Comparison of ENCODE assay signal across 8 mouse cellular contexts in genomic region chr6:122742228-122742899, GRCm38 (mm10). TPM values are rescaled to one million over a fixed set of nuclear protein-coding genes. Genes with fewer than 3 reads are reported as not detected.
DNase-seq lines count a peak whose midpoint lies in the region; ATAC-seq lines count a peak whose summit lies in the region.

No protein-coding gene starts in this region.

- H3K27ac ChIP-seq in embryonic facial prominence, embryonic 11.5 days (replicated peaks; ENCODE audit: low read depth, low read length): no peak overlapping the region
- peak overlapping the region; percentile 67; the same call in 1 of the 2 replicates for H3K27ac ChIP-seq in hindbrain, embryonic 10.5 days

- H3K36me3 ChIP-seq in embryonic facial prominence, embryonic 11.5 days (replicated peaks; ENCODE audit: control insufficient read depth, insufficient read depth, low read depth, low read length): no peaks in the 10 kb centered on the region
- peaks cover under 1% of the 10 kb centered on the region; the same call in 1 of the 2 replicates for H3K36me3 ChIP-seq in hindbrain, embryonic 10.5 days

- peaks cover 21% of the 10 kb centered on the region for H3K27me3 ChIP-seq in embryonic facial prominence, embryonic 11.5 days (ENCODE audit: control insufficient read depth, insufficient read depth, low read length)
- H3K27me3 ChIP-seq in hindbrain, embryonic 10.5 days (ENCODE audit: insufficient read depth, poor library complexity, severe bottlenecking): peaks cover 51% of the 10 kb centered on the region

- under 1% methylated on average over 23 of the region's 23 CpGs for WGBS in embryonic facial prominence, embryonic 11.5 days
- WGBS in hindbrain, embryonic 10.5 days: 1% methylated on average over 23 of the region's 23 CpGs

- peak overlapping the region; percentile 28 for H3K9ac ChIP-seq in embryonic facial prominence, embryonic 11.5 days (replicated peaks; ENCODE audit: low read length)

- H3K4me3 ChIP-seq in embryonic facial prominence, embryonic 11.5 days (ENCODE audit: low read depth, low read length): peak overlapping the region; percentile 47
- peak overlapping the region; percentile 60 for H3K4me3 ChIP-seq in hindbrain, embryonic 10.5 days

- ATAC-seq in CD4-positive, CD25-positive, alpha-beta regulatory T cell, adult 4 months: peak; percentile 83
- ATAC-seq in embryonic facial prominence, embryonic 11.5 days (replicated peaks; ENCODE audit: insufficient number of reproducible peaks, low FRiP score, low TSS enrichment, low read depth): 0 out of 2 replicates have a peak, but pooled peaks have one; percentile 53

- peak overlapping the region; percentile 73 for H3K4me2 ChIP-seq in embryonic facial prominence, embryonic 11.5 days (ENCODE audit: low read depth, low read length)

- peak; percentile 93 for DNase-seq in ZHBTc4 (ENCODE audit: low read depth, low spot score)
- peak; percentile 59 for DNase-seq in embryonic facial prominence, embryonic 11.5 days (ENCODE audit: low spot score)
- DNase-seq in hindbrain, embryonic 10.5 days (ENCODE audit: low spot score): peak; percentile 51
- DNase-seq in left cerebral cortex, adult 11 months (ENCODE audit: low spot score): peak; percentile 36
- DNase-seq in lung, postnatal 36 days: peak; percentile 38
- DNase-seq in right cerebral cortex, postnatal 25 days: peak; percentile 68
- no peak for DNase-seq in gastrocnemius, adult 8-10 months (ENCODE audit: low spot score in 2 of 2)

- no peaks in the 10 kb centered on the region for H3K9me3 ChIP-seq in embryonic facial prominence, embryonic 11.5 days (replicated peaks; ENCODE audit: control insufficient read depth, low read length)
- H3K9me3 ChIP-seq in hindbrain, embryonic 10.5 days: no peaks in the 10 kb centered on the region

- H3K4me1 ChIP-seq in embryonic facial prominence, embryonic 11.5 days (ENCODE audit: control insufficient read depth, insufficient read depth, low read length): no peaks in the 10 kb centered on the region; the same call in 1 of the 2 replicates
- H3K4me1 ChIP-seq in hindbrain, embryonic 10.5 days (replicated peaks): peaks cover 30% of the 10 kb centered on the region

RNA-seq across cellular contexts. Expression of gene Nanog, which starts 35.1 kb away (rescaled TPM):
- under 1 TPM in 1 of 2 experiments, not detected in 1; 0.22 TPM for polyA plus RNA-seq in CD4-positive, CD25-positive, alpha-beta regulatory T cell, adult 4 months (2017; shearing (Covaris generic))
- polyA plus RNA-seq in embryonic facial prominence, embryonic 11.5 days (2014; fragmentation: Nextera tagmentation; extraction: Ambion mirVana): 0.13 and 0.14 TPM in 2 replicates
- 0.12 and 0.24 TPM in 2 replicates for polyA plus RNA-seq in hindbrain, embryonic 10.5 days (2016; fragmentation: Nextera tagmentation; extraction: Ambion mirVana)
- total RNA-seq in gastrocnemius, adult 8-10 months (2022): not detected

RNA-seq across cellular contexts. Expression of gene Slc2a3, which starts 59.1 kb away (rescaled TPM):
- polyA plus RNA-seq in CD4-positive, CD25-positive, alpha-beta regulatory T cell, adult 4 months (2017; shearing (Covaris generic)): 100 to 1,000 TPM; 103 to 138 TPM
- polyA plus RNA-seq in embryonic facial prominence, embryonic 11.5 days (2014; fragmentation: Nextera tagmentation; extraction: Ambion mirVana): 32.7 and 35.1 TPM in 2 replicates
- 38.5 and 57.1 TPM in 2 replicates for polyA plus RNA-seq in hindbrain, embryonic 10.5 days (2016; fragmentation: Nextera tagmentation; extraction: Ambion mirVana)
- 10 to 100 TPM in 2 of 4 experiments, 1 to 10 TPM in 2; 3.6 to 12.3 (median 10.4) TPM for total RNA-seq in gastrocnemius, adult 8-10 months (2022)

Comparison
In these comparisons a context has a peak if more than half of its experiments do, and no peak if none do; other contexts are left out.
1. DNase-seq: peak in ZHBTc4 (single experiment), embryonic facial prominence, embryonic 11.5 days (single experiment), hindbrain, embryonic 10.5 days (single experiment), left cerebral cortex, adult 11 months (single experiment), lung, postnatal 36 days (single experiment) and right cerebral cortex, postnatal 25 days (single experiment); none in gastrocnemius, adult 8-10 months (0 of 2).